Mouse (Mus musculus): ENCODE measurements around the gene Pla2g1b.
"Not testable (repeated sequence)": the region's sequence is repeated elsewhere in the genome, so short reads cannot be mapped to it uniquely, and the experiment has no call there.

The Pla2g1b gene

GRCm38 (mm10) chr5:115465642-115466420 lies at the start of gene Pla2g1b:
Gene Pla2g1b (plus strand): TSS chr5:115466262.
- DNase-seq (ENCODE audit: low spot score) = peak; percentile 29

GRCm38 (mm10) chr5:115428831-115429358 lies 37.2 kb upstream of the Pla2g1b start:
- no peak for DNase-seq (ENCODE audit: low spot score)

GRCm38 (mm10) chr5:115429359-115430186 lies 36.5 kb upstream of the Pla2g1b start, which contains the start of gene Msi1:
Gene Msi1 (plus strand): TSS chr5:115429599.
- no peak for DNase-seq (ENCODE audit: low spot score)

GRCm38 (mm10) chr5:115430187-115430960 lies 35.7 kb upstream of the Pla2g1b start:
- DNase-seq (ENCODE audit: low spot score) = no peak

- no peak for DNase-seq (ENCODE audit: low spot score)
These were observed 34.8 kb upstream of the Pla2g1b start for GRCm38 (mm10) chr5:115431061-115431897.

GRCm38 (mm10) chr5:115431898-115432259 lies 34.2 kb upstream of the Pla2g1b start:
- no peak for DNase-seq (ENCODE audit: low spot score)

- DNase-seq (ENCODE audit: low spot score) = no peak
These were observed 33.7 kb upstream of the Pla2g1b start for GRCm38 (mm10) chr5:115432395-115432794.

- no peak for DNase-seq (ENCODE audit: low spot score)
These were observed 32.9 kb upstream of the Pla2g1b start for GRCm38 (mm10) chr5:115433191-115433590.

- DNase-seq (ENCODE audit: low spot score) = no peak
These were observed 31.7 kb upstream of the Pla2g1b start for GRCm38 (mm10) chr5:115434280-115434852.

- no peak for DNase-seq (ENCODE audit: low spot score)
These were observed 31.0 kb upstream of the Pla2g1b start for GRCm38 (mm10) chr5:115434853-115435754.

GRCm38 (mm10) chr5:115435755-115436379 lies 30.2 kb upstream of the Pla2g1b start:
- no peak for DNase-seq (ENCODE audit: low spot score)

GRCm38 (mm10) chr5:115436421-115437124 lies 29.5 kb upstream of the Pla2g1b start:
- DNase-seq (ENCODE audit: low spot score) = peak; percentile 32

- no peak for DNase-seq (ENCODE audit: low spot score)
These were observed 28.7 kb upstream of the Pla2g1b start for GRCm38 (mm10) chr5:115437242-115437944.

- DNase-seq (ENCODE audit: low spot score) = no peak
These were observed 28.1 kb upstream of the Pla2g1b start for GRCm38 (mm10) chr5:115437945-115438315.

- no peak for DNase-seq (ENCODE audit: low spot score)
These were observed 27.4 kb upstream of the Pla2g1b start for GRCm38 (mm10) chr5:115438667-115439066.

- DNase-seq (ENCODE audit: low spot score) = peak; percentile 73
These were observed 24.7 kb upstream of the Pla2g1b start for GRCm38 (mm10) chr5:115441205-115441849.

- not testable (repeated sequence) for DNase-seq (ENCODE audit: low spot score)
These were observed 23.4 kb upstream of the Pla2g1b start for GRCm38 (mm10) chr5:115442663-115443062.
